Mouse (Mus musculus) testis, postnatal 10 days (tissue): ENCODE measurements around the gene Cacna1c.
"Not testable (repeated sequence)": the region's sequence is repeated elsewhere in the genome, so short reads cannot be mapped to it uniquely, and the experiment has no call there.

Experiments used
- DNase-seq: peaks from one replicate; pipeline ENCODE4 v3.0.0; 2021; ENCODE audit warnings: low spot score

Cacna1c gene

DNA sequence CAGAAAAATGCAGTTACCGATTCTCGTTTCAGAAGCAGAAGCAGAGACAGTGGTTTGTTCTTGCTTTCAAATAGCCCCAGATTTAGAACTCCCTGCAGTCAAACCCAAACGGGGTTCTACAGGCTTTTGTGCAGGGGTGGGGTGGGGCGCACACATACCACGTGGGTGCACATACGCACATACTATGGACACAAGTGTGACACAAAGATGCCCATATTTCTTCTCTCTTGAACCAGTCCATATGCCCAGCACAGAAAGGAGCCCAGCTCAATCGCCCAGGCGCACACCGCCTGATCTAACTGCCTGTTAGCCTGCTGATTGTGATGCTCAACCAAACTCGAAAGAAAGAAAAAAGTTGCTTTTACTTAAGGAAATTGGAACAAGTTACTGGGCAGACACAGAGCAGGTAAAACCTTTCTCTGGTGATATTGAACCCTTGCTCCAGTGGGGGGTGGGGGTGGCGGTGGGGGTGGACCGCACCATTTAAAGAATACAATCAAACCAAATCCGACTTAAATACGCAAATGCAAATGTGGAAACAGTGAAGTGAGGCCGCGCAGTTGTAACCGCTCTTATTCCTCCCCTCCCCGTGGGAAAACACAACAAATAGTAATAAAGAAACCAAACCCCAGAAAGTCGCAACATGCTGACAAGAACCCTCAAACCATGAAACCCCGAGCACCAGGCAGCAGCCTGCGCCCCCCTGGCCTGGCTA, 603.4 kb downstream of the Cacna1c start:
- DNase-seq: no peak

DNA sequence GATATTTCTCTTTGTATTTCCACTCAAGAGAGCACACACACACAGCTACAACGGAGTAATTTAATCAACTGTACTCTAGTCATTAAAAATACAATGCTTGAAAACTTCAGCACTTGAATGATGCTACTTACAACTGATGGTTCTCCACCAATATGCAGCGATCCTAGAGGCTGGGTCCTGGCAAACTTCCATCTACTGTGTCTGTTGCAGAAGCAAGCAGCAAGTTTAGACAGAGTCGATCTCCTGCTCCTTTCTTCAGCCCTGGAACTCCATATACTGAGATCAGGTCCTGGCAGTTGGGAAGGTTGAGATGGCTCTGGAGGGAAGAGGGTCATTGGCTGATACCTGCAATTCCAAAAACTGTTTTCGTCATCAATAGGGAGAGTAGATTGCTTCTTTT, 617.5 kb downstream of the Cacna1c start:
- DNase-seq: not testable (repeated sequence)

DNA sequence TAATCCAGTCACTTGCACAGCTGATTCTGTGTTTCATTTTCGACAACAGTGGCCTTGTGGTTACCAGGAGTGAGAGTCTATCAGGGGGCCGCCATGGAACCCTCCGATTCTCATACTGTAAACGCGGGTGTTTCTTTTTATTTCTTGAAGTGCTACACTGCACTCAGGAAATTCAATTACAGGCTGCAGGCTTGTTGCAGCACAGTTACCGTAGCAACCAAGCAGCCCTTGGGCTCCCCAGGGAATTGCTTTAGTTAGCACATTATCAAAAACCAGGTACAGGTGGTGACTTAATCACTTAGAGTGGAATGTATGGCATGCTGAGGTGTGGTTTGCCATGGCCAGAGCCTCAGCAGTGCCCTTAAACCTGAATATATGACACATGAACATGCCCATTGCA, 621.9 kb downstream of the Cacna1c start:
- no peak for DNase-seq

DNA sequence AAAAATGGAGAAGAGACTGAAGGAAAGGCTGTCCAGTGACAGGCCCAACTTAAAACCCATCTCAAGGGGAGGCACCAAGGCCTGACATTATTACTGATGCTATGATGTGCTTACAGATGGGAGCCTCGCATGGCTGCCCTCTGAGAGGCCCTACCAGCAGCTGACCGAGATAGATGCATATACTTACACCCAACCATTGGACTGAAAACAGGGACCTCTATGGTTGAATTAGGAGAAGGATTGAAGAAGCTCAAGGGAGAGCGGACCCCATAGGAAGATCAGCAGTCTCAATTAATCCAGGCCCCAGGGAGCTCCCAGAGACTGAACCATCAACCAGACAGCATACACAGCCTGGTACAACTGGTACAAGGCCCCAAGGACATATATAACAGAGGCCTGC, 628.4 kb downstream of the Cacna1c start:
- no peak for DNase-seq

DNA sequence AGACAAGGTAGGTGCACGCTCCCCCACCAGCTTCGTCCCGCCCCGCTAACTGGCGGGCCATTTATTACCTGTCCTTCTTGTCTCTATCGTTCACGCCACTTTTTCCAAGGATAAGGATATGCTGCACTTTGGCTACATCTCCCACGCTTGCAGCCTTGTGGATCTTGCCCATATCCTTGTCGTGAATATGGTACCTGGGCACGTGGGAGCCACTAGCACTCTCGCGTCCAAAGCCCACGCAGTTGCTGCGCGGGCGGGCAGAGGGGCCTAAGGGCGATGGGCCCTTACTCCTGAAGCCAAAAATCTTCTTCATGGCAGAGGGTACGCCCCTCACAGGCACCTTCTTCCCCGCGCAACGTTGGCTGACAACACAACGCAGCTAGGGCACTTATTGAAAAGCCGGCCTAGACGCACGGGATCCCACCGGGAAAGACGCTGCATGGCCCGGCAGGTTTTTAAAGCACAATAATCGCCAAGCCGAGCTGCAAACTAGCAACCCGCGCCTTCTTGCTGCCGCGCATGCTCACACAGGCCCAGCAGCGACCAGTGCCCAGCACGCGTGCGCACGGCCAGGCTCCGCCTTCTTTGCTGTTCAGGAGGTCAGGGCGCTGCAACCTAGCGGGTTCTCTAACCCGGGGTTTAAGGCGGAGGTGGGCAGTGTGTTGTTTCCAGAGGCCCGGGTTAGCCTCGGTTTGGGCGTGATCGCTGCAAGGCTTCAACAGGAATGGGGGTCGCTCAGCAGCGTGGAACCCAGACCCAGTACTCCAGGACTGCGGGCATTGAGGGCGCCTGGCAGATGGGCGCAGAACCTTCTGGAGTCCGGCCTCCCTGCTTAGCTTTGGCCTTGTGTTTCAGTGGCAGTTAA, 634.2 kb downstream of the Cacna1c start, which contains the start of gene Ankrd26:
Ankrd26 (minus strand) TSS at position 482 of the 865 bp plus-strand sequence.
- peak; percentile 96 for DNase-seq

DNA sequence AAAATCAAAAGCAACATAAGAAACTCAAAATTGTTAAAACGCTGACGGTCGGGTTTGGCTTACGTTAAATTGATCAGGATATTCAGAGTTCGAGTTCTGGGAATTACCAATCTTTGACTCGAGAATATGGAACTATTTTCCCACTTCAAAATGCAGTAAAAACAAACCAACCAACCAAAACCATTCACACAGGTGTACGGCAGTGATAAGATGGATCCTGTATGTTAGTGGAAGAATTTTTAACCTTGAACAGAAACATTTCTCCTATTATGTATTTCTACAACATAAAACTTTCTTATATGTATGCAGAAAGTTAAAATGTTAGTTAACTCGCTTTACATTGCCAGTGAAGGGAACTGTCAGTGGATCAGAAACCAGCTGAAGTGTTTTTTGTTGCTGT, 635.0 kb downstream of the Cacna1c start:
- no peak for DNase-seq

DNA sequence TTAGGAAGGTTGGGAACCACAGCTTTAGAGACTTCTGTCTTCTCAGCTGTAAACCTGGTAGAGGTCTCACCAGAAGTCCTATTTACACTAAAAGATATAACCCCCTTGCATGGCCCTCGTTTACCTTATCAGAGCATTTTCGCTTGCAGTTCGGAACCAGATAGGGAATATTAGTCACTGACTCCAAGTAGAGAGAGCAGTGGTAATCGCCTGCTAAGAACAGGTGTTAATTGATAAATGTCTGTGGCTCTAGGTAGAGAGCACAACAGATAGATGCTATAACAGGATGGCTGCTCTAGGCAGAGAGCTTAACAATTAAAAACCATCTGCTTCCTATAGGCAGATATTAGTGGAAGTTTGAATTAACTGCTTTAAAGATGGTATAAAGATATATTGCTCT, 657.6 kb downstream of the Cacna1c start:
- DNase-seq: no peak
